Mouse (Mus musculus) thymus, adult 2 months (tissue): Measurements from ENCODE around the gene Havcr2.

Experiments used
- CTCF ChIP-seq: fragments of 200-500 bp; IDR thresholded peaks from 2 replicates; pipeline ENCODE4 v1.5.1; 2012; ENCODE audit warnings: mild to moderate bottlenecking, control low read depth, low read length, moderate library complexity, borderline replicate concordance; ENCODE audit not compliant: control insufficient read depth, poor library complexity, insufficient read depth; ENCODE audit errors: extremely low read depth
- POLR2A ChIP-seq: fragments of 200-500 bp; IDR thresholded peaks from 2 replicates; pipeline ENCODE4 v1.6.1; 2012; ENCODE audit warnings: mild to moderate bottlenecking, low read length, control low read depth, moderate library complexity; ENCODE audit not compliant: control insufficient read depth, poor library complexity, insufficient read depth; ENCODE audit errors: extremely low read depth

DNA sequence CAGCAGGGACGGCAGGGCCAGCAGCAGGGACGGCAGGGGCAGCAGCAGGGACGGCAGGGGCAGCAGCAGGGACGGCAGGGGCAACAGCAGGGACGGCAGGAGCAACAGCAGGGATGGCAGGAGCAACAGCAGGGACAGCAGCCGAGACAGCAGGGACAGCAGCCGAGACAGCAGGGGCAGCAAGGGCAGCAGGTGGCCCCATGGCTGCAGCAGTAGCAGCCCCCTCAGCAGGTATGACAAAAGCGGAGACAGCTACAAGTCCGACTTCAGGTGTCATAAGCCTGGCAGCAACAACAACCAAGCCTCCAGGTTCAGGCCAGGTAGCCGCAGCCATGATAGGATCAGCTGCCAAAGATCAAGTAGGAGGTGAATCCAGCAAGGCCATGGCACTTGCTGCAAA lies 48.0 kb upstream of the Havcr2 start:
- TF ChIP-seq POLR2A (no peak), CTCF (no peak)
